Mouse (Mus musculus) erythroblast, embryonic 14.5 days (primary cell): ENCODE measurements around the gene Gm5129.
"Not testable (repeated sequence)": the region's sequence is repeated elsewhere in the genome, so short reads cannot be mapped to it uniquely, and the experiment has no call there.

ENCODE experiments used
- GATA1 ChIP-seq: IDR thresholded peaks from 2 replicates; pipeline ENCODE4 v1.6.1; 2012; ENCODE audit warnings: low read length, inconsistent platforms, mixed read lengths
- TAL1 ChIP-seq: IDR thresholded peaks from 3 replicates; pipeline ENCODE4 v1.6.1; 2012; ENCODE audit warnings: low read length, inconsistent platforms, mixed read lengths

GRCm38 (mm10) chr5:29779733-29780132 lies 44.0 kb upstream of the Gm5129 start:
- TF ChIP-seq GATA1, TAL1: not testable (repeated sequence)
